Mouse (Mus musculus) testis, adult 2 months (tissue): ENCODE measurements around the gene Ubtd1. TPM values are rescaled to one million over a fixed set of nuclear protein-coding genes. Genes with fewer than 3 reads are reported as not detected.

Experiments used
- H3K27ac ChIP-seq: fragments of 200-500 bp; 2 replicates; pipeline ENCODE4 v1.5.1; 2012; ENCODE audit warnings: low read depth, low read length; ENCODE audit not compliant: control insufficient read depth, insufficient read depth
- H3K27me3 ChIP-seq: fragments of 200-500 bp; 2 replicates; pipeline ENCODE4 v1.6.1; 2012; ENCODE audit warnings: mild to moderate bottlenecking, low read length, moderate library complexity; ENCODE audit not compliant: control insufficient read depth, insufficient read depth
- H3K36me3 ChIP-seq: fragments of 200-500 bp; 2 replicates; pipeline ENCODE4 v1.6.1; 2012; ENCODE audit warnings: mild to moderate bottlenecking, low read length; ENCODE audit not compliant: control insufficient read depth, insufficient read depth
- H3K4me1 ChIP-seq: fragments of 200-500 bp; 2 replicates; pipeline ENCODE4 v1.6.1; 2012; ENCODE audit warnings: low read length; ENCODE audit not compliant: control insufficient read depth, insufficient read depth
- H3K4me3 ChIP-seq: fragments of 200-500 bp; 2 replicates; pipeline ENCODE4 v1.5.1; 2012; ENCODE audit warnings: low read depth, mild to moderate bottlenecking, low read length, moderate library complexity, mixed read lengths; ENCODE audit not compliant: control insufficient read depth
- CTCF ChIP-seq: fragments of 200-500 bp; IDR thresholded peaks from 2 replicates; pipeline ENCODE4 v1.5.1; 2012; ENCODE audit warnings: low read depth, mild to moderate bottlenecking, inconsistent platforms, low read length, moderate library complexity; ENCODE audit not compliant: control insufficient read depth, insufficient read depth, insufficient replicate concordance
- POLR2A ChIP-seq: fragments of 200-500 bp; IDR thresholded peaks from 2 replicates; pipeline ENCODE4 v1.6.1; 2012; ENCODE audit warnings: low read depth, mild to moderate bottlenecking, inconsistent platforms, low read length, moderate library complexity; ENCODE audit not compliant: control insufficient read depth
- polyA plus RNA-seq: library from polyadenylated mRNA; depleted of rRNA; stranded (reverse); fragments of >200 nt; gene quantifications from 2 replicates; pipeline ENCODE4 v1.2.3, GENCODE M21; 2012

Ubtd1 gene
- polyA plus RNA-seq, 1 experiment = 282 TPM

DNA sequence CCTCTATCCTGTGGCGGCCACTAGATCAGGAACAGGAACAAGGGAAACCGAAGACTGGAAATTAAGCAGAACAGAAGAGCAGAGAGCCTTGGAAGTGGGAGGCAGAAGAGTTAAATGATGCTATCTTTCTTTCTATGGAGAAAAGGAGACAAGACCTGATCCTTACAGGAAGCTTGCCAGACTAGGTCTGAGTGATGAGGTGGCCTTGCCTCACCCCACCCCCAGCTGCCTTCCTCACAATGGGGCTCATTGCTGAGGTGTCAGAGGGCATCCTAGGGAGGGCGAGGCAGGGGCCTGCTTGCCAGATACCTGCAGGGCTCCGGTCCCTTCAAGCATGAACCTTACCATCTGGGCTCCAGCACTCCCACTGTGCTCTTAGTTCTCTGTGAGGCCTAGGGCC is 70.4 kb downstream of the Ubtd1 start, which contains the start of gene 4933411K16Rik:
Gene 4933411K16Rik (plus strand): TSS at position 301 of the 400 bp plus-strand sequence.
- H3K4me3 ChIP-seq = peak within 1 kb of the TSS; percentile 91
- no peaks in the 10 kb centered on the region for H3K27me3 ChIP-seq
- TF ChIP-seq CTCF (no peak), POLR2A (peak; percentile 68; the same call in 1 of the 2 replicates)
- H3K36me3 ChIP-seq = no peaks in the 10 kb centered on the region
- H3K27ac ChIP-seq = peak within 1 kb of the TSS; percentile 83
- no peaks in the 10 kb centered on the region; the same call in 1 of the 2 replicates for H3K4me1 ChIP-seq

- H3K27me3 ChIP-seq = no peaks in the 10 kb centered on the region
- no peaks in the 10 kb centered on the region for H3K36me3 ChIP-seq
- H3K27ac ChIP-seq = no peak overlapping the region
- H3K4me3 ChIP-seq = peak overlapping the region; percentile 91
- H3K4me1 ChIP-seq = peaks cover 5% of the 10 kb centered on the region; the same call in 1 of the 2 replicates
- no peak for TF ChIP-seq CTCF
- TF ChIP-seq POLR2A = no peak
Observed at GRCm38 (mm10) chr19:42054255-42054654, 72.7 kb downstream of the Ubtd1 start.

DNA sequence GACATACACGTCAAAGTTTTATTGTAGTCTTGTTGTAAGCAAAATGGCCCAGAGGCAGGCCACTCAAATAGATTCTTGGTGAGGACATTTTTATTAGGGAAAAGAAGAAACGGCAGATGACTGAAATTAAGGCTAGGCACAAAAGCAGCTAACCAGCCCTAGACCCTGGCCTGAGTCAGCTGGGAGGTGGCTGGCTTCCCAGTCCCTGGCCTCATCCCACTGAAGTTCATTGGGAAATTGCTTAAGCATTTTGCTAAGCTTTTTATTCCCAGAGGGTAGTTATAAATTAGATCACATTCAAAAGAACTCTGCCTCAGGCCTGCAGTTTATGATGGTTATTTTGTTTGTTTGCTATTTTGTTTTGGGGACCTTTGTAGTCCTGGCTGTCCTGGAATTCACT is 74.3 kb downstream of the Ubtd1 start:
- Histone ChIP-seq H3K4me1 (peaks cover 10% of the 10 kb centered on the region), H3K27ac (no peak overlapping the region), H3K27me3 (no peaks in the 10 kb centered on the region), H3K36me3 (no peaks in the 10 kb centered on the region), H3K4me3 (no peak overlapping the region)
- TF ChIP-seq CTCF = no peak

DNA sequence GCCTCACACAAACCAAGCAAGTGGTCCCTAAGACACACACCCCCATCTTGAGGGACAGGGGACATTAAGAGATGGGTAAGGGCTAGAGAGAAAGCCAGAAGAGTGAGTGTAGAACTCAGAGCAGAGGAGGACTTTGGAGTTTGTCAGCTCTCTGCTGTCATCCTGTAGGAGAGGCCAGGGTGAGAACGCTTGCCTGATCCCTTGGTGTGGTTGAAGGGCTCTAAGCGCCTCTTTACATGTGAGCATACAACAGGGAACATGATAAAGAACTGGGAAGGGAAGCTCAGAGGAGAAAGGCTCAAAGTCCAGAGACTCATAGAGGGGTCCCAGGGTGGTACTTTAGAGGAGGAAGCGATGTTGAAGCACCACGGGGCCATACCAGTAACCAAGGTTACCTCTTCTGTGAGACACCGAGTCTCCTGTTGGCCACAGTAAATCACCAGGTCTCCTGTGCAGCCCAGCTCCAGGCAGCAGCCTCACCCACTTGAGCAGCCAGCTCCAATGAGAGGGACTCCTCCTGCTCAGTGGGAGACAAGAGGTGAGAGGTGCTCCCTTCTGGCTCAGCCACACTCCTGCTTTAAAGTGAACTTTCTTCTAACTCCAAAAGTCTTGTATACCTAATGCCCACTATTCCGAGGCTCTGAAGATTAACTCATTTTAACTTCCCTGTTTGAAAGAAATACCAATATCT is 75.3 kb downstream of the Ubtd1 start:
- Histone ChIP-seq H3K4me3 (no peak overlapping the region), H3K27ac (no peak overlapping the region), H3K4me1 (peaks cover 10% of the 10 kb centered on the region), H3K27me3 (no peaks in the 10 kb centered on the region), H3K36me3 (no peaks in the 10 kb centered on the region)
- TF ChIP-seq CTCF (no peak), POLR2A (no peak)

DNA sequence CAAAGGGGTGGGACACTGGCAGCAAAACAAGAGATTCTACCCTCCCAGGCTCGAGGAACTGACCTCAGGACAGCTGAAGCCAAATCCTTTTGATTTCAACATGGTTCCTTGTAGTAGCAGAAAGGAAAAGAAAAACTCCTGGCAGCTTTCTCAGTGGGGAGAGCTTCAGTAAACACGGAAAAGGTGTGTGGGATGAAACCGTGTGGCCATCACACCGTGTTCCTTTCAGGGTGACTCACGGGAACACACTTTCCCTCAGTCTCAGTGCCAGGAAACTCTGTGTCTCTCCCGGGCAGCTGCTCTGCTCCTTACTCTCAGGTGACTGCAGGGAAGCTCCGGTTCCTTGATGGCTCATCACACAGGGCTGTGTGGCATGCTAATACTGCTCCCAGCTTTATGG is 76.9 kb downstream of the Ubtd1 start:
- H3K27ac ChIP-seq = no peak overlapping the region
- TF ChIP-seq CTCF (no peak), POLR2A (no peak)

DNA sequence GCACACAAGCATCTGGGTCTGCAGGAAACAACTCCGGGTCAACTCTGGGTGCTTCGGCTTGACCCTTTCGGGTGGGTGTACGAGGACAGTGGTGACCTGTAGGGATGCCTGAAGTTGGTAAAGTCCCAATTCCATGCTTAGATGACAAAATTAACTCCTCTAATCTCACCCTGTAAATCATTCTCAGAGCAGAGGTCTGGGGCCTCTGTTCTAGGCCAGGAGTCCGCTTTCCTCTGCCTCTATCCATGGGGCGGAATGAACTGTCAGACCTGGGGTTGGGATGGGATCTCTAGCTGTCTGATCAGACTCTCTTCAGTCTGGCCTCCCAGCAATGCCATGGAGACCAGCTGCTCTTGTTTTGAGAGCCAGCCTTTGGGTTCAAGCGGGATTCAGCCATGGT is 79.9 kb downstream of the Ubtd1 start:
- TF ChIP-seq POLR2A (no peak), CTCF (no peak)
- H3K4me3 ChIP-seq = no peak overlapping the region
- no peak overlapping the region for H3K27ac ChIP-seq
- H3K27me3 ChIP-seq = no peaks in the 10 kb centered on the region
- no peaks in the 10 kb centered on the region for H3K36me3 ChIP-seq
- peaks cover 10% of the 10 kb centered on the region for H3K4me1 ChIP-seq

More for the DNA sequence above, 76.9 kb downstream of the Ubtd1 start:
- Histone ChIP-seq H3K36me3 (no peaks in the 10 kb centered on the region), H3K4me1 (peaks cover 10% of the 10 kb centered on the region), H3K4me3 (no peak overlapping the region), H3K27me3 (no peaks in the 10 kb centered on the region)

DNA sequence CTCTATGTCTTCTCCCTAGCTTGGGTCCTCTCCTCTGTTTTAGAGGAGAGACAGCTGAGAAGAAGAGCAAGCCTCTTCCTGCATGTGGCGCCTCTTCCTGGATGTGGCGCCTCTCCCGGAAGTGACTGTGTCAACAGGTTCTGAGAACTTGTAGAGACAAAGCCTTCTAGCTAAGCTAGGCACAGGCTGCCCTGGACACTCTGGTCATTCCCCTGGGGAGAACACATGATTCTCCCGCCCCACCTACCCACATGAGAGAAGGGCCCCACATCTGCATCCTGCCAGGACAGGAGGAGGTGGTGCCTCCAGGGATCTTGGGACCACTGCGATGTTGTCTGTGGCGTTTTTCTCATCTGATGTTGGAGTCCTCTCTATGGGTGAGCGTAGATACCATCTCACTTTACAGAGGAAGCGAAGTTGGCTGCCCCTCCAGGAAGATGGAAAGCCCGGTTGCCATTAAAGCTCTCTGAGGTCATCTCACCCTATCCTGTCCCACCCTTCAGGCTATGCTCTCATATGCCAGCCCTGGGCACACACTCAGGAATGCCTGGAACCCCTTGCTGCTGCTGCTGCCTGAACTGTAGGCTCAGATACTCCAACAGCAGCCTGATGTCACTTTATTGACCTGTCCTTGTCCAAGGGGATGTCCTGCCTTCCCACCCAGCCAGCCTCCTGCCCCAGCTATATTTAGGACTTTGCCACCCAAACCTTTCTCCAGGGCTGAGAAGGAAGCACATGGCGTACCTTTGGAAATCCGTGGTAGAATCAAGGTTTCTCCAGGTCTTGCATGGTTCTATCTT is 87.1 kb downstream of the Ubtd1 start:
- peak overlapping the region; percentile 20 for H3K4me3 ChIP-seq
- TF ChIP-seq CTCF (no peak), POLR2A (no peak)

GRCm38 (mm10) chr19:42069241-42069525 is 87.6 kb downstream of the Ubtd1 start:
- Histone ChIP-seq H3K4me1 (no peaks in the 10 kb centered on the region), H3K27me3 (no peaks in the 10 kb centered on the region), H3K4me3 (no peak overlapping the region), H3K27ac (no peak overlapping the region), H3K36me3 (no peaks in the 10 kb centered on the region)
- no peak for TF ChIP-seq POLR2A
- TF ChIP-seq CTCF = peak; percentile 22; the same call in 1 of the 2 replicates

More for the DNA sequence above, 87.1 kb downstream of the Ubtd1 start:
- Histone ChIP-seq H3K4me1 (no peaks in the 10 kb centered on the region), H3K27me3 (no peaks in the 10 kb centered on the region), H3K27ac (no peak overlapping the region), H3K36me3 (no peaks in the 10 kb centered on the region)
